Comparison of ENCODE assay signal across 8 mouse cellular contexts in genomic region chr4:65125341-65126332, GRCm38 (mm10). TPM values are rescaled to one million over a fixed set of nuclear protein-coding genes. Genes with fewer than 3 reads are reported as not detected.
DNase-seq lines count a peak whose midpoint lies in the region; ATAC-seq lines count a peak whose summit lies in the region.

No protein-coding gene starts in this region.

- 0% methylated on average over 30 of the region's 30 CpGs for WGBS in forebrain, embryonic 16.5 days
- WGBS in stomach, embryonic 15.5 days, result under 1% methylated on average over 30 of the region's 30 CpGs

- no peak overlapping the region for H3K27ac ChIP-seq in forebrain, embryonic 16.5 days (ENCODE audit: low read length)
- peak overlapping the region; percentile 45; the same call in 1 of the 2 replicates for H3K27ac ChIP-seq in stomach, embryonic 15.5 days

- DNase-seq in R1 (ENCODE audit: low read depth, low spot score), result peak; percentile 14
- DNase-seq in cerebellum, adult 11-12 months, result peak; percentile 57
- DNase-seq in layer of hippocampus, postnatal 10 days (ENCODE audit: low spot score in 2 of 2), result peak; percentile 35 to 46
- peak; percentile 63 for DNase-seq in lung, postnatal 10 days
- no peak for DNase-seq in spleen, postnatal 14 days (ENCODE audit: low spot score in 2 of 2)

- H3K4me3 ChIP-seq in forebrain, embryonic 16.5 days (replicated peaks; ENCODE audit: low read length), result peak overlapping the region; percentile 56
- H3K4me3 ChIP-seq in stomach, embryonic 15.5 days (replicated peaks), result peak overlapping the region; percentile 52

- H3K9ac ChIP-seq in forebrain, embryonic 16.5 days (replicated peaks; ENCODE audit: low read depth, low read length), result peak overlapping the region; percentile 35
- peak overlapping the region; percentile 12; the same call in 1 of the 2 replicates for H3K9ac ChIP-seq in stomach, embryonic 15.5 days

- H3K4me1 ChIP-seq in forebrain, embryonic 16.5 days (replicated peaks; ENCODE audit: control insufficient read depth, insufficient read depth, low read length), result peaks cover 33% of the 10 kb centered on the region
- H3K4me1 ChIP-seq in stomach, embryonic 15.5 days, result peaks cover 8% of the 10 kb centered on the region; the same call in 1 of the 2 replicates

- no peaks in the 10 kb centered on the region for H3K36me3 ChIP-seq in forebrain, embryonic 16.5 days (ENCODE audit: control insufficient read depth, insufficient read depth)
- H3K36me3 ChIP-seq in stomach, embryonic 15.5 days, result no peaks in the 10 kb centered on the region

- peak overlapping the region; percentile 87 for H3K4me2 ChIP-seq in forebrain, embryonic 16.5 days (ENCODE audit: low read length)
- peak overlapping the region; percentile 95 for H3K4me2 ChIP-seq in stomach, embryonic 15.5 days

- H3K9me3 ChIP-seq in forebrain, embryonic 16.5 days (ENCODE audit: control insufficient read depth, low read length), result no peaks in the 10 kb centered on the region
- no peaks in the 10 kb centered on the region for H3K9me3 ChIP-seq in stomach, embryonic 15.5 days

- peak; percentile 41 for ATAC-seq in forebrain, embryonic 16.5 days
- peak; percentile 38 to 53 for ATAC-seq in hematopoietic stem cell, adult 5-6 weeks (replicated peaks in 1 of 2; ENCODE audit: insufficient read depth in 1 of 2, low FRiP score in 2 of 2, low TSS enrichment in 1 of 2, low read depth in 1 of 2, poor library complexity in 2 of 2, severe bottlenecking in 2 of 2)
- ATAC-seq in stomach, embryonic 15.5 days (ENCODE audit: insufficient read depth, low FRiP score, low read depth), result peak; percentile 33; the same call in 1 of the 2 replicates

- H3K27me3 ChIP-seq in forebrain, embryonic 16.5 days (replicated peaks; ENCODE audit: control insufficient read depth, insufficient read depth, low read length), result peaks cover 19% of the 10 kb centered on the region
- H3K27me3 ChIP-seq in stomach, embryonic 15.5 days (replicated peaks), result peaks cover 11% of the 10 kb centered on the region

RNA-seq across cellular contexts. Expression of gene Pappa, which starts 1.7 kb away (rescaled TPM):
- polyA plus RNA-seq in forebrain, embryonic 16.5 days (2015; fragmentation: Nextera tagmentation; extraction: Ambion mirVana), result 0.39 and 0.43 TPM in 2 replicates
- total RNA-seq in hematopoietic stem cell, adult 5-6 weeks (2017), result 0.31 TPM in 1 of 2 replicates, not detected in the other
- total RNA-seq in layer of hippocampus, postnatal 10 days (2021), result 1 to 10 TPM; 1.1 to 1.3 TPM
- 1.1 and 1.3 TPM in 2 replicates for polyA plus RNA-seq in stomach, embryonic 15.5 days (2015; fragmentation: Nextera tagmentation; extraction: Ambion mirVana)

Comparison
In these comparisons a context has a peak if more than half of its experiments do, and no peak if none do; other contexts are left out.
1. DNase-seq: peak in R1 (single experiment), cerebellum, adult 11-12 months (single experiment), layer of hippocampus, postnatal 10 days (2 of 2) and lung, postnatal 10 days (single experiment); none in spleen, postnatal 14 days (0 of 2).
2. Peak in every context shown above with its lines, with median percentiles within 50 percentile points of each other: ATAC-seq.